Mouse (Mus musculus) midbrain, embryonic 10.5 days (tissue): ENCODE data around the gene Snrnp35. TPM values are rescaled to one million over a fixed set of nuclear protein-coding genes. Genes with fewer than 3 reads are reported as not detected.
"Not testable (repeated sequence)": the region's sequence is repeated elsewhere in the genome, so short reads cannot be mapped to it uniquely, and the experiment has no call there.

Source experiments
- DNase-seq: peaks from one replicate; pipeline ENCODE4 v3.0.0-alpha.2; 2017; ENCODE audit warnings: low spot score
- H3K27ac ChIP-seq: fragments of 300-500 bp; sonication (generic); replicated peaks from 2 replicates; pipeline ENCODE4 v1.5.1; 2016; ENCODE audit warnings: mild to moderate bottlenecking
- H3K27me3 ChIP-seq: fragments of 300-500 bp; sonication (generic); 2 replicates; pipeline ENCODE4 v1.6.1; 2016; ENCODE audit warnings: low read depth, mild to moderate bottlenecking; ENCODE audit not compliant: poor library complexity, severe bottlenecking
- H3K36me3 ChIP-seq: fragments of 300-500 bp; sonication (generic); 2 replicates; pipeline ENCODE4 v1.6.1; 2016; ENCODE audit warnings: mild to moderate bottlenecking, moderate library complexity
- H3K4me1 ChIP-seq: fragments of 300-500 bp; sonication (generic); 2 replicates; pipeline ENCODE4 v1.6.1; 2016
- H3K4me3 ChIP-seq: fragments of 300-500 bp; sonication (generic); 2 replicates; pipeline ENCODE4 v1.5.1; 2016; ENCODE audit warnings: mild to moderate bottlenecking, moderate library complexity
- H3K9me3 ChIP-seq: fragments of 300-500 bp; sonication (generic); replicated peaks from 2 replicates; pipeline ENCODE4 v1.6.1; 2016; ENCODE audit warnings: mild to moderate bottlenecking
- WGBS: fragments of 180-500 bp; shearing (Covaris S2); methylation state at CpG from one replicate; pipeline ENCODE4 v1.1.7; 2016; 5-methylcytosine and 5-hydroxymethylcytosine counted together
- polyA plus RNA-seq: library from polyadenylated mRNA; unstranded; fragments of >200 nt; fragmentation: Nextera tagmentation; extraction: Ambion mirVana; gene quantifications from 2 replicates; pipeline ENCODE4 v1.2.1, GENCODE M21; 2016

The Snrnp35 gene
- polyA plus RNA-seq, 1 experiment from 2014 or later = 35.5 TPM

DNA sequence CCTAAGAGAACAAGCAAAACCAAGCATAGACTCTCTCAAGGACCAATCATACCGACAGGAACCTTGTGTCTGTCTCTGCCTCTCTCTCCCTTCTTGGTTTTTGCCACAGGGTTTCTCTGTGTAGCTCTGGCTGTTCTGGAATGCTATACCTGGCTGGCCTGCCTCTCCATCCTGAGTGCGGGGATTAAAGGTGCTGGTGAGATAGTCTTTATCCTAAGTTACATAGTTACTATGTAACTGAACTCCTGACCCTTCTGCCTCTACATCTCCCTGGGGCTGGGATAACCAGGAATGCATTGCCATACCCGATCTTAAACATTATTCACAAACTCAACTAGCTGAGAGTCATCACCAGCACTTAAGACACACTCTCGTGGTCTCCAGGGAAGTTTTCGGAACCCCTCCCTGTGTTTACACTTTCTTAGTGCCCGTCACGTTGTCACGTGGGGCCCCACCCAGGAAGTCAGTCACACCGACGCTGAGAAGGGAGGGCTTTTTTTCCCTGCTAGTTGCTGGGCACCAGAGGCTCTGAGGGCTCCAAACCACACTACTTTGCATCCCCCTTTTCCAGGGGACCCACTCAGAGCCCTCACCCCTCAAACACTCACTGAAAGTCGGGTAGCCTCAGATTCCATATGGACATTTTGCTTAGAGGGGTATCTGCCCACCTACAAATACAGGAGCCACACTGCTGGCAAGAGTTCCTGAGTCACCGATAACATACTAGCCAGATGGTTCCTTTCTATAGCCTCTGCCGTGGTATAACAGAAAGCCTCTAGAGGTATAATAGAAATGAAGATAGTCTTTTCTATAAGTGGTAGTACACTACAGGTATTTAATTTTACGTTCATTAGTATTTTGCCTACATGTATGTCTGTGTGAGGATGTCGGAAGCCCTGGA is 13.9 kb downstream of the Snrnp35 start:
- no peaks in the 10 kb centered on the region for H3K9me3 ChIP-seq
- H3K4me3 ChIP-seq = no peak overlapping the region
- WGBS = 85% methylated on average over 15 of the region's 15 CpGs
- H3K36me3 ChIP-seq = peaks cover 89% of the 10 kb centered on the region
- H3K27me3 ChIP-seq = no peaks in the 10 kb centered on the region
- no peak overlapping the region for H3K27ac ChIP-seq
- peaks cover 35% of the 10 kb centered on the region for H3K4me1 ChIP-seq
- DNase-seq = no peak

DNA sequence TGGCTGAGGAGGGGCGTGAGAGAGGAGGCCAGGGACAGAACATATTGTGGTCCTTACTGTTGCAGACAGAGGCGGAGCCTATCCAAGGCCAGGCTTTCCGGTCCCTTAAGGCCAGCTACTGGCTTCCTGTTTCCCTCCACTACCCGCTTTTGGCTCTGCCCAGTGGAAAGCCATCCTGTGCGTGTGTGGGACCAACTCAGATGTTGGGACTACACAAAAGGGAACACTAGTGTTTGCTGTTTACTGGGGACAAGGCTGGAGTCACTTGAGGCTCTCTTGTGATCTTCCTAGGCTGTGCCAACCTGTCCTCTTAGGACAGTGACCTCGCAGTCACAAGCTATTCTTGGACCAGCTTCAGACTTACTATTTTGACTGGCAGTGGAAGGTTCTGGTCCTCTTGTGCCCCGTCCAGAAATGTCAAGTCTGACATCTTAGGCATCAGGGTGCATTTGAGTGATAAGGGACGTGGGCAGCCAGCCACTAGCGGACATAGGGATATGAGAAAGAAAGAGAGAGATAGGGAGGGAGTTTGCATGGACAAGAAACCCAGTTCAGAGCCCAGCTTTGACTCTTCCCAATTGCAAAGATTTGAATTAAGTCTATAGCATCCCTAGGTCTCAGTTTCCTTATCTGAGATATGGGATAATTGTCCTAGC is 15.4 kb downstream of the Snrnp35 start:
- no peaks in the 10 kb centered on the region for H3K9me3 ChIP-seq
- peak overlapping the region; percentile 9; the same call in 1 of the 2 replicates for H3K27ac ChIP-seq
- WGBS = 78% methylated on average over 9 of the region's 9 CpGs

DNA sequence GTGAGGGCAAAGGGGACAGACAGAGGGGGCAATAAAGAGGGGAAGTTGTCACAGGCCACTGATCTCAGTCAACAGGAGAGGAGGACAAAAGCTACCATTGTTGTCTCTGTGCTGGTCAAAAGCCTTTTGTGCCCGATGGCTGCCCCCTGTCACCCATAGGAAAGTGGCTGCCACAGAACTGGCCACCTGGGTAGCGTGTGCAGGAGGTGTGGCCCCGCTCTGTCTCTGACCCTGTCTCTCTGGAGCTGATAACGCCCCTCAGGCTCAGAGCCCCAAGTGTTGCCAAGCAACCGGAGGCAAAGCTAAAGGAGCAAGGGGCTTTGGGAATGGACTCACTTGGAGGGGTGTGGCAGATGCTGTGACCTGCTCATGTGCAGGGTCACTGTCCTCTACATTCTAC is 16.1 kb downstream of the Snrnp35 start:
- no peaks in the 10 kb centered on the region for H3K27me3 ChIP-seq
- H3K36me3 ChIP-seq = peaks cover 89% of the 10 kb centered on the region
- peak; percentile 61 for DNase-seq
- peaks cover 35% of the 10 kb centered on the region for H3K4me1 ChIP-seq
- H3K4me3 ChIP-seq = no peak overlapping the region
- no peaks in the 10 kb centered on the region for H3K9me3 ChIP-seq
- H3K27ac ChIP-seq = no peak overlapping the region; the same call in 1 of the 2 replicates
- 31% methylated on average over 5 of the region's 5 CpGs for WGBS

More for the DNA sequence above, 15.4 kb downstream of the Snrnp35 start:
- Histone ChIP-seq H3K36me3 (peaks cover 89% of the 10 kb centered on the region), H3K4me1 (peaks cover 35% of the 10 kb centered on the region), H3K4me3 (no peak overlapping the region), H3K27me3 (no peaks in the 10 kb centered on the region)
- no peak for DNase-seq

DNA sequence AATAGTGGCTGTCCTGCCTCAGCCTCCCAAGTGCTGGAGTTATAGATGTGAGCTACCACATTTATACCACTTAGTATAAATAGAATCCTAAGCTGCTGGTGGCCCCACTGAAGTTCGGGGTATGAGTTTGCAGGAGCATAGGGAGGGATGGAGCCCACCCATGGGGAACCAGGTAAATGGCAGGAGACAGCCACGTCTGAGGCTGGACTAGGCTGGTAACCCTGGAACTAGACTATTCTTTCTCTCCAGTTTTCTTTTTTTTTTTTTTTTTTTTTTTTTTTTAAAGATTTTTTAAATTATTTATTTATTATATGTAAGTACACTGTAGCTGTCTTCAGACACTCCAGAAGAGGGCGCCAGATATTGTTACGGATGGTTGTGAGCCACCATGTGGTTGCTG is 17.1 kb downstream of the Snrnp35 start:
- not testable (repeated sequence) for DNase-seq, H3K27me3 ChIP-seq, H3K27ac ChIP-seq, H3K9me3 ChIP-seq, H3K4me3 ChIP-seq
- 83% methylated on average over 4 of the region's 4 CpGs for WGBS
- peaks cover 88% of the 10 kb centered on the region for H3K36me3 ChIP-seq
- peaks cover 34% of the 10 kb centered on the region for H3K4me1 ChIP-seq

DNA sequence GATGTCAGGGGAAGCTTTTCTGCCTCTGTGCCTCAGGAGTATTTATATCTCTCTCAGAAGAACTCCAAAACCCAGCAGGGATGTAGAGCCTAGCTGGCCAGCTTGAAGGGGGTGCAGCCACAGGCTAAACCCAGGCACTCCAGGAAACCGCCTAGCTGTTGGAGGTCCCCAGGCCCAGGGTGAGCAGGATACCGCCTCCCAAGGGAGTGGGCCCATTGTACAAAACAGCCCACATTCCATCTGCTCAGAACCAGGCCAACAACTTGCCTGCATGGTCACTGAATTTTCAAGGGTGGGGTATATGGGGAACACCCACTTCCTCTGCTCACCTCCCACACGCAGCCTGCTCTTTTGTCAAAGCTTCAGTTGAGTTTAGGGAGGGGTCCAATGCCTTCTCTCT is 17.6 kb downstream of the Snrnp35 start:
- Histone ChIP-seq H3K9me3 (no peaks in the 10 kb centered on the region), H3K4me1 (peaks cover 29% of the 10 kb centered on the region), H3K4me3 (no peak overlapping the region), H3K27me3 (no peaks in the 10 kb centered on the region), H3K27ac (no peak overlapping the region), H3K36me3 (peaks cover 88% of the 10 kb centered on the region)
- whole genome bisulfite sequencing = 98% methylated on average over 3 of the region's 3 CpGs
- DNase-seq = no peak

DNA sequence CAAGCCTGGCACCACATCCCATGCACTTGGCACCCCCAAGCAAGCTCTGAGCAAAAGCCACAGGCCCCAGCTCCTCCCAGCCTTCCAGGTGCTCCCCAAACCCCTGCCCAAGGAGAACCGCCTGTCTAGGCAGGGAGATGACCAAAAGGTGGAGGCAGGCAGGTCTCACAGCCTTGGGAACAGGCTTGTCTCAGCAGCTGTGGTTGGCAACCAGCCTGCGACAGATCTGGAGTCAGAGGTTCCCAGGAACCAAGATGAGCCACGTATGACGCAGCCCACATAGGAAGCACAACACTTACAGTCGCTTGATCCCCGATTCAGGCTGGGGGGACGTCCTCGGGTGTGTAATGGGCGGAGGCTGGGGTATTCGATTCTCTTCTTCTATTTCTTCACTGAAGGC is 18.6 kb downstream of the Snrnp35 start:
- DNase-seq = no peak
- 93% methylated on average over 10 of the region's 10 CpGs for WGBS
- H3K9me3 ChIP-seq = no peaks in the 10 kb centered on the region
- H3K27me3 ChIP-seq = no peaks in the 10 kb centered on the region
- peaks cover 87% of the 10 kb centered on the region for H3K36me3 ChIP-seq
- H3K27ac ChIP-seq = no peak overlapping the region
- peaks cover 19% of the 10 kb centered on the region for H3K4me1 ChIP-seq
- H3K4me3 ChIP-seq = no peak overlapping the region

DNA sequence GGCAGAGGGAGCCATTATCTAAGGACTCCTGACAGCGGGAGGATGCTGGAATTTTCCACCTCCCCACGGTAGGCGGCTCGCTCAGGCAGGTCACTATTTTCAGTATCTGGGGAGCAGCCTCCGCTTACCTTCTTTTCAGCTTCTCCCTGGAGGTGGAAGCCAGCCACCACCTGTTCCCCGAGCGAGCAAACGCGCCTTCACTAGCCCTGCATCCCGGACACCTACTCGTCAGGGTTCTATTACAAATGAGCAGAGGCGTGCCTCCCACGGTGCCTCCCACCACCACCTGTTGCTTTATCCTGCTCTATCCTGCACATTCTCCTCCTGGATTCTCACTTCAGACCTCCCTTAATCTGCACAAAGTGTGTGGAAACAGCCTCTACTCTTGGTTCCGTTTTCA is 20.8 kb downstream of the Snrnp35 start:
- H3K27me3 ChIP-seq = no peaks in the 10 kb centered on the region
- 66% methylated on average over 14 of the region's 14 CpGs for WGBS
- H3K4me1 ChIP-seq = peaks cover 9% of the 10 kb centered on the region
- H3K9me3 ChIP-seq = no peaks in the 10 kb centered on the region
- H3K36me3 ChIP-seq = peaks cover 87% of the 10 kb centered on the region
- DNase-seq = no peak
- H3K27ac ChIP-seq = no peak overlapping the region
- no peak overlapping the region for H3K4me3 ChIP-seq

DNA sequence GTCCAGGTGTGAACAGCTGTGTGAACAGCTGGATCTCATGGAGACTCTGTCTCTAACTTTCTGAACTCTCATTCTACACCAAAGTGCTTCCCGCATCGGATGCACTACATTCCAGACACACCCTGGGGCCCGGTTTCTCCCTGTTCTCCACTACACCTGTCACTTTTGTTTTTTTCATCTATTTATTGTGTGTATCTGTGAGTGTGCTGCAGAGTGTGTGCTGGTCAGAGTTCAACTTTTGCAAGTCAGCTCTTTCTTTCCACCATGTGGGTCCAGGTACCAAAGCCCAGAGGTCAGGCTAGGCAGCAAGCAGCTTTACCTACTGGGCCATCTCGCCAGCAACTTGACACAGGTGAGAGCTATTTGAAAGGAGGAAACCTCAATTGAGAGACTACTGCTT is 22.3 kb downstream of the Snrnp35 start:
- no peaks in the 10 kb centered on the region for H3K9me3 ChIP-seq
- H3K4me1 ChIP-seq = no peaks in the 10 kb centered on the region
- DNase-seq = no peak
- 95% methylated on average over 4 of the region's 4 CpGs for WGBS
- no peaks in the 10 kb centered on the region for H3K27me3 ChIP-seq
- peaks cover 96% of the 10 kb centered on the region for H3K36me3 ChIP-seq
- H3K4me3 ChIP-seq = no peak overlapping the region
- H3K27ac ChIP-seq = no peak overlapping the region

DNA sequence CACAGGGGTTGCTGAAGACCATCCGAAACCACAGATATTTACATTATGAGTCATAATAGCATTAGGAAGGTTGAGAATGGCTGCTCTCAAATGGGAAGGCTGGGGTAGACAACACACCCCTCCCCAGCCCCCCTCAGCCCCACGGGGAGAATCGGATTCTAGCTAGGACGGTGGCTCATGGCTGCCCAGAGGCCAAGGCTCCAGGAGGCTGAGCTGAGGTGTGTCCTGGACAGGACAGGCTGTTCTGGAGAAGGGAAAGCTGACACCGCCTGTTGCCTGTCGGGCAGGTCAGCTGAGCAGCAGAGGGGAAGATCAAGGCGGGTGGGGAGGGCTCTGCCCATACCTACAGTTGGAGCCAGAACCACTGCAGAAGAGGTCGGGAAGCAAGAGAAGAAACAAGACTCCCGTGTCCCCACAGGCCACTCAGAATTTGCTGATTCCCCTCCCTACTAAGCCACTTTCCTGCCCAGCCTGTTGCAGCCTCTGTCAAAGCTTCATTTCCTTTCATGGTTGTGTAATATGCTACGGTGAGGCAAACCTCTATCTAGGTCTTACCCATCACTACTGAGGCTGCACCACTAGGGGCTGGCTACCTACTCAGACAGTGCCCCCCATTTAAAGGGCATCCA is 23.9 kb downstream of the Snrnp35 start:
- Histone ChIP-seq H3K9me3 (no peaks in the 10 kb centered on the region), H3K4me3 (no peak overlapping the region), H3K4me1 (no peaks in the 10 kb centered on the region), H3K27me3 (no peaks in the 10 kb centered on the region), H3K36me3 (peaks cover 96% of the 10 kb centered on the region), H3K27ac (no peak overlapping the region)
- no peak for DNase-seq
- 86% methylated on average over 10 of the region's 10 CpGs for WGBS

DNA sequence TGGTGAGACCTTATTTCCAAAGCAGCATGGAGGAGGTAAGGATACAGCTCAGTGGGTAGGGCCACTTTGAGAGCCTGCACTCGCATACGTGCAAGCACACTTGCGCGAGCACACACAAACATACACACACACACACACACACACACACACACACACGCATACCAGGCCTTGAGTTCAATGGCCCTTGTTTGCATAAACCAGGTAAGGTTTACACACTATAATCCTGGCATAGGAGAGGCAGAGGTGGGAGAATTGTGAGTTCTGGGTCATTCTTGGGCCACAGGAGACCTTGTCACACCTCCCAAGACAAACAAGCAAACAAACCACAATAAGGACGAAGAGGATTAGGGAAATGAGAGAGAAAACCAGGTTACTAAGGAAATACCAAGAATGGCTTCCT is 26.3 kb downstream of the Snrnp35 start:
- Histone ChIP-seq H3K4me1 (no peaks in the 10 kb centered on the region), H3K27me3 (no peaks in the 10 kb centered on the region), H3K36me3 (peaks cover 96% of the 10 kb centered on the region), H3K9me3 (no peaks in the 10 kb centered on the region), H3K27ac (no peak overlapping the region), H3K4me3 (no peak overlapping the region)
- no peak for DNase-seq
- 92% methylated on average over 6 of the region's 6 CpGs for WGBS

DNA sequence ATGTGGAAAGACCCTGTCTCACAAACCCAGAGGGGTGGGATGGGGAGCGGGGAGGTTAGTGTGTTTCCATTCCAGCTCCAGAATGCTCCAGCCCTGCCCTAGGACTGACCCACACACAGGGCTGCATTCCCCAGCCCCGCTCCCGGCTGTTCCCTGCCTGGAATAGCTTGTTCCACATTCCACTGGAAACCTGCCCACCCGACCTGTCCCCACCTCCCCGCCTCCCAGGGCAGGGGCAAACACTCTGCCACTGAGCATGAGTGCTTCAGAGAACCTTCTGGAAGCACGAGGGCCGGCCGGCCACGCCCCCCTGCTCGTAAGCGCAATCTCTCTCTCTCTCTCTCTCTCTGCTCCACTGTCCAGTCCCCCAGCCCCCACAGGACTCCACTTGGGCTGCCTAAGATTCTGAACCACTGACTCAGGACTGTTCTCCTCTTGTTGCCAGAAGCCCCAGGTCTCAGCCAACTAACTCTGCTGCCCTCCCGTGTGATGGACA is 26.9 kb downstream of the Snrnp35 start:
- Histone ChIP-seq H3K4me1 (no peaks in the 10 kb centered on the region), H3K9me3 (no peaks in the 10 kb centered on the region)
- WGBS = 80% methylated on average over 12 of the region's 12 CpGs

DNA sequence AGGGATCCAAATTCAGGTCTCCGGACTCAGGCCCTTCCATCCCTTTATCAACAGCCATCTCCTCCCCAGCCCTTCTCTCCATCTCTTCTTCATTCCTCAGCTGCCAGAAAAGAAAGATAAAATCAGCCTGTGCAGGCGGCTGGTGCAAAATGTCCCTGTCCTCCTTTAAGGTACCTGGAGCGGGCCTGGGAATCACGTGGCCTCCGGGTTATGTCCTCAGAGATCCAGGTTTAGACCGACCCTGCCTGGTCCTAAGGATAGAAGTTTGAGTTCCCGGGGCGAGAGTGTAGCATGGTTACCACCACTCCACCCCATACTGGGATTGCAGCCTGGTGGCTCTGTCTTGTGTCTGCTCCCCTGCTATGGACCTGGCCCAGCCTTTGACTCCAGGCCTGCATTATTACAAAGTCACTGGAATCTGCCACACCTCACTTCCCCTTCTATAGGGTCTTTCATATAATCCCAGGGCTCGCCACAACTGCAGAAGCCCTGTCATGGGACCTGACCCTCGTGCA is 27.7 kb downstream of the Snrnp35 start:
- Histone ChIP-seq H3K9me3 (no peaks in the 10 kb centered on the region), H3K4me1 (no peaks in the 10 kb centered on the region), H3K27me3 (no peaks in the 10 kb centered on the region), H3K27ac (no peak overlapping the region), H3K4me3 (no peak overlapping the region), H3K36me3 (peaks cover 96% of the 10 kb centered on the region)
- DNase-seq = no peak
- WGBS = 88% methylated on average over 10 of the region's 10 CpGs

More for the DNA sequence above, 26.9 kb downstream of the Snrnp35 start:
- H3K36me3 ChIP-seq = peaks cover 96% of the 10 kb centered on the region
- no peak for DNase-seq
- no peak overlapping the region for H3K27ac ChIP-seq
- no peak overlapping the region for H3K4me3 ChIP-seq
- H3K27me3 ChIP-seq = no peaks in the 10 kb centered on the region
